Mouse (Mus musculus): ENCODE results near the gene Stac2. TPM values are rescaled to one million over a fixed set of nuclear protein-coding genes. Genes with fewer than 3 reads are reported as not detected.

Gene Stac2
- polyA plus RNA-seq, 1 experiment = 7.3 TPM

DNA sequence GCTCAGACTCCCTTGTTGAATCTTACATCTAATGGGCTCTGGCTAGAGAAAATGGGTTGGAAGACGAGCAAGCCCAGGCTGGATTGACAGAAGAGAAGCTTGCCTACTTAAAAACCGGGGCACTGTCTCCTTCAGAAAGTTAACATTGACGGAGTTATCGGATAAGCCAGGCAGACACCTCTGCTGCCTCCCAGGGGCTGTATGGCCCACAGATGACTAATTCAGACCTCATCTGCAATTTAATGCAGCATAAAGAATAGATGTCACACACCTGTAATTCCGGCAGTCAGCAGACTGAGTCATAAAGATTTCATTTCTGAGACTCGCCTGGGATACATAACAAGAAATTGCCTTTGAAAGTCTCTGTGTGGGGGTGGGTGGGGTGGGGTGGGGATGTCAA lies 27.2 kb upstream of the Stac2 start:
- no peak overlapping the region for H3K4me3 ChIP-seq (ENCODE audit: control insufficient read depth, low read depth, low read length)
- no peak overlapping the region for H3K27ac ChIP-seq (ENCODE audit: control insufficient read depth, insufficient read depth, low read depth, low read length)
- no peaks in the 10 kb centered on the region; the same call in 1 of the 2 replicates for H3K4me1 ChIP-seq (ENCODE audit: control insufficient read depth, insufficient read depth, low read length)
- no peak for TF ChIP-seq POLR2A (IDR thresholded peaks at IDR 0.05; ENCODE audit: control insufficient read depth, low read depth, low read length)
- TF ChIP-seq CTCF (IDR thresholded peaks at IDR 0.05; ENCODE audit: control insufficient read depth, insufficient read depth, insufficient replicate concordance, low read depth, low read length) = no peak
- H3K27me3 ChIP-seq (ENCODE audit: control insufficient read depth, insufficient read depth, low read length) = no peaks in the 10 kb centered on the region
- H3K36me3 ChIP-seq (ENCODE audit: control insufficient read depth, insufficient read depth, low read length) = no peaks in the 10 kb centered on the region

DNA sequence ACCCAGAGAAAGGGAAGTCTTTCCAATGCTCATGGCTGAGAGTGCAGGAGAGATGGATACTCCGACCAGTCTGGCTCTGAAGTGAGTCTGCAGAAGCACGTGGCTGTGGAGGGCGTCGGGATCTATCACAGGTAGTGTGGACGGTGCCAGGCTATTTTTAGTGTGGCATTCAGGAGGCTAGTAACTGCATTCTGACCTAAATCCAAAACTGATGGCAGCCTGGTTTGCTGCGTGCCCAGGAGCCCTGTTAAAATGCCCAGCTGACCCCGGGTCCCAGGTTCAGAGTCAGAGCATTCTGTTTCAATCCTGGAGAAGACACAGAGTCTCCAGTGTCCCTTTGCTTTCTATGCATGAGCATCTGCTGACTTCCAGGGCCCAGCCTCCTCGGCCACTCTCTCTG lies 23.8 kb upstream of the Stac2 start:
- H3K4me3 ChIP-seq (ENCODE audit: control insufficient read depth, low read depth, low read length) = no peak overlapping the region
- TF ChIP-seq POLR2A (IDR thresholded peaks at IDR 0.05; ENCODE audit: control insufficient read depth, low read depth, low read length) (no peak), CTCF (IDR thresholded peaks at IDR 0.05; ENCODE audit: control insufficient read depth, insufficient read depth, insufficient replicate concordance, low read depth, low read length) (no peak)
- no peaks in the 10 kb centered on the region; the same call in 1 of the 2 replicates for H3K4me1 ChIP-seq (ENCODE audit: control insufficient read depth, insufficient read depth, low read length)
- no peaks in the 10 kb centered on the region for H3K27me3 ChIP-seq (ENCODE audit: control insufficient read depth, insufficient read depth, low read length)
- no peaks in the 10 kb centered on the region for H3K36me3 ChIP-seq (ENCODE audit: control insufficient read depth, insufficient read depth, low read length)
- H3K27ac ChIP-seq (ENCODE audit: control insufficient read depth, insufficient read depth, low read depth, low read length) = no peak overlapping the region

DNA sequence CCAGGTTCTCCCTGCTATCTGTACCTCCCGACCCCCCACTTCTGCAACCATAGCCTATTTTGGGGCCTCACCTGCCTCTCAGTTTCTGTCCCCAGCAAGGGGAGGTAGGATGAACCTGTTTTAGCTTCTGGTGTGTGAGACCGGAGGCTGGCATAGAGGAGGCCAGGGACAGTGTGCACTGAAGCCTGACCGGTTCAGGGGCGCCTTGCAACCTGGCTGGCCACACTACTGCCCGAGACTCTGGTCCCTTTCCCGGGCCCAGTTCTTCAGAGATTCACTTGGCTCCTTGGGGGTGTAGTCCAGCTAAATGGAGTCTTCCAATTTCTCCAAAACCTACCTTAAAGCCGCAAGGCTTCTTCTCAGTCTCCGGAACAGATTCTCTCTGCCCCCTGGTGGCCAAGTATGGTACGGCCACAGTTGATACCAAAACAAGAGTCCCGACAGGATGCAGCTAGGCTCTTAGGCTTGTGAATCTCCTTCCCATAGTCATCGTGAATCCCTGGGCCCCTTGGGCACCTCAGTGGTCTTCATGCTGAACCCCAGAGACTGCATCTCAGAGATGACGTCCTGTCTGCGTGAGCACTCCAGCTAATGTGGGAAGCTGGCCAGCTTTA lies 22.0 kb upstream of the Stac2 start:
- no peaks in the 10 kb centered on the region for H3K36me3 ChIP-seq (ENCODE audit: control insufficient read depth, insufficient read depth, low read length)
- no peaks in the 10 kb centered on the region; the same call in 1 of the 2 replicates for H3K4me1 ChIP-seq (ENCODE audit: control insufficient read depth, insufficient read depth, low read length)
- no peak overlapping the region for H3K4me3 ChIP-seq (ENCODE audit: control insufficient read depth, low read depth, low read length)
- H3K27me3 ChIP-seq (ENCODE audit: control insufficient read depth, insufficient read depth, low read length) = no peaks in the 10 kb centered on the region
- TF ChIP-seq CTCF (IDR thresholded peaks at IDR 0.05; ENCODE audit: control insufficient read depth, insufficient read depth, insufficient replicate concordance, low read depth, low read length) (peak; percentile 63; the same call in 1 of the 2 replicates), POLR2A (IDR thresholded peaks at IDR 0.05; ENCODE audit: control insufficient read depth, low read depth, low read length) (no peak)
- H3K27ac ChIP-seq (ENCODE audit: control insufficient read depth, insufficient read depth, low read depth, low read length) = no peak overlapping the region

DNA sequence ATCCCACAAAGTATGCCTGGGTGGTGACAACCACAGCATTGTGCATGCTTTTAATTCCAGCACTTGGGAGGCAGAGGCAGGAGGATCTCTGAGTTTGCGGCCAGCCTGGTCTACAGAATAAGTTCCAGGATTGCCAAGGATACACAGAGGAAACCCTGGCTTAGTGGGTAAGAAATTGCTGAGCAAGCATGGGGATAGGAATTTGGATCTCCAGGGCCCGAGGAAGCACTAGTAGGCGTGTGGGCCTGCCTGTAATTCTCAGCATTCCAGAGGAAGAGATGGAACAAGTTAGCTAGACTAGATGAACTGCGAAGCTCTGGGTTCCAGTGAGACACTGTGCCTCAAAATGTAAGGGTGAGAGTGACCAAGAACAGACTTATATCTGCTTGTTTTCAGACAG lies 20.2 kb upstream of the Stac2 start:
- H3K27me3 ChIP-seq (ENCODE audit: control insufficient read depth, insufficient read depth, low read length) = no peaks in the 10 kb centered on the region
- no peak overlapping the region for H3K27ac ChIP-seq (ENCODE audit: control insufficient read depth, insufficient read depth, low read depth, low read length)
- H3K4me1 ChIP-seq (ENCODE audit: control insufficient read depth, insufficient read depth, low read length) = no peaks in the 10 kb centered on the region; the same call in 1 of the 2 replicates
- no peak overlapping the region for H3K4me3 ChIP-seq (ENCODE audit: control insufficient read depth, low read depth, low read length)
- no peak for TF ChIP-seq CTCF (IDR thresholded peaks at IDR 0.05; ENCODE audit: control insufficient read depth, insufficient read depth, insufficient replicate concordance, low read depth, low read length)
- no peaks in the 10 kb centered on the region for H3K36me3 ChIP-seq (ENCODE audit: control insufficient read depth, insufficient read depth, low read length)

DNA sequence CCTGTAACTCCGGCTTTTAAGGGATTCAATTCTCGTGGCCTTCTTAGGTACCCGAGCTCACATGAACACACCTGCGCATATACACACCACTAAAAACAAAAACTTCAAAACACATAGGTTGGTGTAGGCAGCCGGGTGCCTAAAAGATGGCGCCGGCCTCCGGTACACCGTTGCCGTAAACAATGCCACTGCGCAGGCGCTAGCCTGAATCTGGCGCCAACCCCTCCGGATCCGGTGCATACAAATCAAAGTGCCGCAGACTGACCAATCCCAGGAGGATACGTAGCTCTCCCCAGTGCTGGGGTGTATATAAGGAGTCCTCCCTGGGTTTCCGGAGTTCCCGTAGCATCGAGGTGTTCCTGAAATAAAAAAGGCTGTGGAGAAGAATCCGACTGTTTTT lies 14.0 kb upstream of the Stac2 start:
- H3K4me3 ChIP-seq (ENCODE audit: control insufficient read depth, low read depth, low read length) = peak overlapping the region; percentile 92
- H3K27ac ChIP-seq (ENCODE audit: control insufficient read depth, insufficient read depth, low read depth, low read length) = peak overlapping the region; percentile 77
- H3K27me3 ChIP-seq (ENCODE audit: control insufficient read depth, insufficient read depth, low read length) = no peaks in the 10 kb centered on the region
- TF ChIP-seq CTCF (IDR thresholded peaks at IDR 0.05; ENCODE audit: control insufficient read depth, insufficient read depth, insufficient replicate concordance, low read depth, low read length) (no peak), POLR2A (IDR thresholded peaks at IDR 0.05; ENCODE audit: control insufficient read depth, low read depth, low read length) (peak; percentile 83)
- H3K36me3 ChIP-seq (ENCODE audit: control insufficient read depth, insufficient read depth, low read length) = peaks cover 1% of the 10 kb centered on the region; the same call in 1 of the 2 replicates
- H3K4me1 ChIP-seq (ENCODE audit: control insufficient read depth, insufficient read depth, low read length) = peaks cover 10% of the 10 kb centered on the region

DNA sequence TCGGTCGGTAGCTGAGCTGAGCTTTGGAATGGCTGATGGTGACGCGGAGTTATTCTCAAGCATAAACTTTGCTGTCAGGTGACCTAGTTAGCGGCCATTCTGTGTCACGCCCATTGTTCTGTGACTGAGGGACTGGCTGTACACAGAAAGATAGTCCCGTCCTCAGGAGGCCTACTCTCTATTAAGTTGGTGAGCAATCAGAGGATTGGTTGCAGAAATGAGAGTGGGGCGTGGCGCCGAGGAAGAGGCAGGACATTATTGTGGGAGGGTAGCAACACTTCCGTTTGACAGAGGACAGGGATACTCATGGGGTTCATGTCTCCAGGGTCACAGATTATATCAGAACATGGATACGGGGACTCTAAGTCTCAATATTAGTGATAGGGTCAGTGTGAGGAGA lies 12.9 kb upstream of the Stac2 start:
- peak overlapping the region; percentile 77 for H3K27ac ChIP-seq (ENCODE audit: control insufficient read depth, insufficient read depth, low read depth, low read length)
- H3K4me3 ChIP-seq (ENCODE audit: control insufficient read depth, low read depth, low read length) = peak overlapping the region; percentile 92
- H3K36me3 ChIP-seq (ENCODE audit: control insufficient read depth, insufficient read depth, low read length) = peaks cover 1% of the 10 kb centered on the region; the same call in 1 of the 2 replicates
- H3K4me1 ChIP-seq (ENCODE audit: control insufficient read depth, insufficient read depth, low read length) = peaks cover 10% of the 10 kb centered on the region
- TF ChIP-seq CTCF (IDR thresholded peaks at IDR 0.05; ENCODE audit: control insufficient read depth, insufficient read depth, insufficient replicate concordance, low read depth, low read length) (no peak), POLR2A (IDR thresholded peaks at IDR 0.05; ENCODE audit: control insufficient read depth, low read depth, low read length) (no peak; the same call in 1 of the 2 replicates)
- H3K27me3 ChIP-seq (ENCODE audit: control insufficient read depth, insufficient read depth, low read length) = no peaks in the 10 kb centered on the region

DNA sequence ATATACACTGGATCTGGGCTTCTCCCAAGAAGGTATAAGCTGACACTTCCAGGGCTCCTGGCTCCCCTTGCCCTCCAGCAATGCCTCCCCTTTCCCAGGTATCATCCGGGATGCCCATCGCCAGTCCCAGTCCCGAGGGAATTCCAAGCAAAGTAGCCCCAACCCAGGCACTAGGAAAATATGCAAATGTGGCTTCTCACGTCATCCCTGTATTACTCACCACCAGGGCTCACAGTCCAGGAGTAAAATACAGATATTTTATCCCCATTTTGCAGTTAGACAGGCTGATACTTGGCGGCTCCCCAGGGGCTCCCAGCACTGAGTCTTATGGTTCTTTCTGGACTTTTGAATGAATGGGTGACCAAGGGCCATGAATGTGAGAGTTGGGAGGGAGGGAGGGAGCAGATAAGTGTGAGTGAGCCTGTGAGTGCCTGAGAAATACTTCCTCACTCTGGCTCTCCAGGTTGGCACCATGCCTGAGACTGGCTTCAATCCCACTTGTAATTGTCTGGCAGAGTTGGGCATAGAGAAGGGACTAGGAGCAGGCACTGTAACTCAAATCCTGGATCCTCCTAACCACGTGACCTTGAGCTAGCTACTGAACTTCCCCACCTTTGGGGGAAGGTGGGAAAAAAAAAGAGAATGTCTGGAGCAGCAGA lies 8.8 kb upstream of the Stac2 start:
- H3K27me3 ChIP-seq (ENCODE audit: control insufficient read depth, insufficient read depth, low read length) = no peaks in the 10 kb centered on the region
- H3K36me3 ChIP-seq (ENCODE audit: control insufficient read depth, insufficient read depth, low read length) = peaks cover 1% of the 10 kb centered on the region; the same call in 1 of the 2 replicates
- TF ChIP-seq CTCF (IDR thresholded peaks at IDR 0.05; ENCODE audit: control insufficient read depth, insufficient read depth, insufficient replicate concordance, low read depth, low read length) (no peak), POLR2A (IDR thresholded peaks at IDR 0.05; ENCODE audit: control insufficient read depth, low read depth, low read length) (no peak)
- no peak overlapping the region for H3K27ac ChIP-seq (ENCODE audit: control insufficient read depth, insufficient read depth, low read depth, low read length)
- H3K4me1 ChIP-seq (ENCODE audit: control insufficient read depth, insufficient read depth, low read length) = peaks cover 18% of the 10 kb centered on the region
- H3K4me3 ChIP-seq (ENCODE audit: control insufficient read depth, low read depth, low read length) = no peak overlapping the region
